Mouse (Mus musculus) stomach, postnatal 0 days (tissue): Measurements from ENCODE around the gene Asb16. TPM values are rescaled to one million over a fixed set of nuclear protein-coding genes. Genes with fewer than 3 reads are reported as not detected.

Experiments
- ATAC-seq: fragments of 200-750 bp; cut with Nextera tagmentation; 2 replicates; pipeline ENCODE4 v1.8.0; 2017; ENCODE audit not compliant: low FRiP score, low TSS enrichment
- DNase-seq: peaks from one replicate; pipeline ENCODE4 v3.0.0-alpha.2; 2016; ENCODE audit warnings: low spot score
- H3K27ac ChIP-seq: fragments of 300-500 bp; sonication (generic); replicated peaks from 2 replicates; pipeline ENCODE4 v1.5.1; 2014; ENCODE audit warnings: mild to moderate bottlenecking, control low read depth
- H3K27me3 ChIP-seq: fragments of 300-500 bp; sonication (generic); 2 replicates; pipeline ENCODE4 v1.6.1; 2014; ENCODE audit warnings: low read length; ENCODE audit not compliant: control insufficient read depth, insufficient read depth
- H3K36me3 ChIP-seq: fragments of 300-500 bp; sonication (generic); 2 replicates; pipeline ENCODE4 v1.6.1; 2014; ENCODE audit warnings: low read length, mixed read lengths; ENCODE audit not compliant: control insufficient read depth, insufficient read depth
- H3K4me1 ChIP-seq: fragments of 300-500 bp; sonication (generic); replicated peaks from 2 replicates; pipeline ENCODE4 v1.6.1; 2014; ENCODE audit warnings: antibody characterized with exemption; ENCODE audit not compliant: control insufficient read depth, insufficient read depth
- H3K4me2 ChIP-seq: fragments of 300-500 bp; sonication (generic); replicated peaks from 2 replicates; pipeline ENCODE4 v1.6.1; 2014; ENCODE audit warnings: low read depth, mild to moderate bottlenecking, control low read depth, moderate library complexity
- H3K4me3 ChIP-seq: fragments of 300-500 bp; sonication (generic); 2 replicates; pipeline ENCODE4 v1.5.1; 2014; ENCODE audit warnings: low read depth, low read length, control low read depth
- H3K9ac ChIP-seq: fragments of 300-500 bp; sonication (generic); 2 replicates; pipeline ENCODE4 v1.6.1; 2014; ENCODE audit warnings: mild to moderate bottlenecking, low read length, control low read depth, mixed read lengths
- H3K9me3 ChIP-seq: fragments of 300-500 bp; sonication (generic); 2 replicates; pipeline ENCODE4 v1.6.1; 2016; ENCODE audit warnings: low read length; ENCODE audit not compliant: control insufficient read depth
- CTCF ChIP-seq: IDR thresholded peaks from 2 replicates; pipeline ENCODE4 v1.5.1; 2016; ENCODE audit warnings: antibody characterized with exemption, low read depth, mild to moderate bottlenecking, moderate library complexity
- EP300 ChIP-seq: optimal IDR thresholded peaks from 2 replicates; pipeline ENCODE3; 2016; ENCODE audit warnings: antibody characterized with exemption
- WGBS: fragments of 180-500 bp; shearing (Covaris S2); extraction: QIAGEN DNeasy Blood & Tissue Kit; methylation state at CpG from one replicate; pipeline ENCODE4 v1.1.7; 2014; 5-methylcytosine and 5-hydroxymethylcytosine counted together
- polyA plus RNA-seq: library from polyadenylated mRNA; unstranded; fragments of >200 nt; fragmentation: Nextera tagmentation; extraction: Ambion mirVana; gene quantifications from 2 replicates; pipeline ENCODE4 v1.2.1, GENCODE M21; 2015

Gene Asb16
- polyA plus RNA-seq, 1 experiment from 2014 or later: 0.04 TPM

- peak overlapping the region; percentile 99 for H3K9ac ChIP-seq
- DNase-seq (peak; percentile 81), ATAC-seq (peak; percentile 38)
- TF ChIP-seq EP300 (no peak), CTCF (peak; percentile 28; the same call in 1 of the 2 replicates)
- peak overlapping the region; percentile 94 for H3K4me3 ChIP-seq
- H3K4me2 ChIP-seq: peak overlapping the region; percentile 88
- H3K27ac ChIP-seq: peak overlapping the region; percentile 99
- no peaks in the 10 kb centered on the region for H3K9me3 ChIP-seq
- under 1% methylated on average over 62 of the region's 87 CpGs for WGBS
- peaks cover 7% of the 10 kb centered on the region for H3K4me1 ChIP-seq
- H3K36me3 ChIP-seq: peaks cover 9% of the 10 kb centered on the region
- H3K27me3 ChIP-seq: no peaks in the 10 kb centered on the region
Measured at GRCm38 (mm10) chr11:102317298-102317900, 48.9 kb downstream of the Asb16 start.

GRCm38 (mm10) chr11:102317901-102318575 lies 49.5 kb downstream of the Asb16 start:
- peak overlapping the region; percentile 94 for H3K4me3 ChIP-seq
- no peaks in the 10 kb centered on the region for H3K9me3 ChIP-seq
- 0% methylated on average over 22 of the region's 77 CpGs for WGBS
- H3K4me2 ChIP-seq: peak overlapping the region; percentile 88
- DNase-seq (peak; percentile 85), ATAC-seq (peak; percentile 64)
- H3K36me3 ChIP-seq: peaks cover 9% of the 10 kb centered on the region
- H3K4me1 ChIP-seq: peaks cover 7% of the 10 kb centered on the region
- no peaks in the 10 kb centered on the region for H3K27me3 ChIP-seq
- peak overlapping the region; percentile 99 for H3K27ac ChIP-seq
- peak overlapping the region; percentile 99 for H3K9ac ChIP-seq
- TF ChIP-seq CTCF: no peak; the same call in 1 of the 2 replicates
- TF ChIP-seq EP300: no peak

- DNase-seq: peak; percentile 71
- peaks cover 7% of the 10 kb centered on the region for H3K4me1 ChIP-seq
- peak; percentile 31; the same call in 1 of the 2 replicates for ATAC-seq
- peak overlapping the region; percentile 94 for H3K4me3 ChIP-seq
- H3K27ac ChIP-seq: peak overlapping the region; percentile 99
- peak overlapping the region; percentile 88 for H3K4me2 ChIP-seq
- no peak for TF ChIP-seq EP300
- TF ChIP-seq CTCF: no peak
- under 1% methylated on average over 73 of the region's 84 CpGs for WGBS
- H3K27me3 ChIP-seq: no peaks in the 10 kb centered on the region
- H3K9ac ChIP-seq: peak overlapping the region; percentile 99
- H3K9me3 ChIP-seq: no peaks in the 10 kb centered on the region
- peaks cover 6% of the 10 kb centered on the region for H3K36me3 ChIP-seq
Measured at GRCm38 (mm10) chr11:102318576-102319409, 50.2 kb downstream of the Asb16 start.

GRCm38 (mm10) chr11:102319410-102319792 lies 50.9 kb downstream of the Asb16 start, which contains the start of gene Ubtf:
Gene Ubtf (minus strand): TSS chr11:102319742.
- no peaks in the 10 kb centered on the region for H3K27me3 ChIP-seq
- ATAC-seq (peak; percentile 19), DNase-seq (peak; percentile 86)
- H3K36me3 ChIP-seq: no peaks in the 10 kb centered on the region; the same call in 1 of the 2 replicates
- H3K9me3 ChIP-seq: no peaks in the 10 kb centered on the region
- H3K4me3 ChIP-seq: peak within 1 kb of the TSS; percentile 94
- H3K9ac ChIP-seq: peak within 1 kb of the TSS; percentile 99
- H3K27ac ChIP-seq: peak within 1 kb of the TSS; percentile 99
- under 1% methylated on average over 25 of the region's 25 CpGs for WGBS
- peaks cover 7% of the 10 kb centered on the region for H3K4me1 ChIP-seq
- TF ChIP-seq CTCF: no peak
- H3K4me2 ChIP-seq: peak within 1 kb of the TSS; percentile 88

- Histone ChIP-seq H3K4me1 (peaks cover 7% of the 10 kb centered on the region), H3K4me2 (peak overlapping the region; percentile 88), H3K36me3 (no peaks in the 10 kb centered on the region; the same call in 1 of the 2 replicates), H3K4me3 (peak overlapping the region; percentile 94), H3K27me3 (no peaks in the 10 kb centered on the region), H3K9me3 (no peaks in the 10 kb centered on the region), H3K9ac (peak overlapping the region; percentile 99), H3K27ac (peak overlapping the region; percentile 99)
- ATAC-seq (no peak), DNase-seq (peak; percentile 85)
- TF ChIP-seq EP300 (no peak), CTCF (no peak)
- 1% methylated on average over 38 of the region's 38 CpGs for WGBS
Measured at GRCm38 (mm10) chr11:102319941-102320685, 51.6 kb downstream of the Asb16 start.
